Mouse (Mus musculus) large intestine, adult 2 months (tissue): ENCODE data around the gene Ptprj. TPM values are rescaled to one million over a fixed set of nuclear protein-coding genes. Genes with fewer than 3 reads are reported as not detected.

Experiments used
- DNase-seq: peaks from one replicate; pipeline ENCODE4 v3.0.0-alpha.2; 2012; ENCODE audit warnings: low read depth, low spot score
- WGBS: fragments of 180-500 bp; shearing (Covaris S2); methylation state at CpG from one replicate; pipeline ENCODE4 v1.1.7; 2018; 5-methylcytosine and 5-hydroxymethylcytosine counted together
- polyA plus RNA-seq: library from polyadenylated mRNA; depleted of rRNA; stranded (reverse); fragments of >200 nt; gene quantifications from 2 replicates; pipeline ENCODE4 v1.2.3, GENCODE M21; 2012

Ptprj gene
- polyA plus RNA-seq, 1 experiment = 12.2 TPM

GRCm38 (mm10) chr2:90532095-90532494, 48.4 kb downstream of the Ptprj start:
- no peak for DNase-seq
- WGBS = 67% methylated on average over 5 of the region's 5 CpGs

- WGBS = 83% methylated on average over 5 of the region's 5 CpGs
- DNase-seq = no peak
These were observed 52.3 kb downstream of the Ptprj start for GRCm38 (mm10) chr2:90528107-90528506.

- DNase-seq = no peak
- WGBS = 64% methylated on average over 6 of the region's 6 CpGs
These were observed 53.5 kb downstream of the Ptprj start for GRCm38 (mm10) chr2:90526971-90527370.

DNA sequence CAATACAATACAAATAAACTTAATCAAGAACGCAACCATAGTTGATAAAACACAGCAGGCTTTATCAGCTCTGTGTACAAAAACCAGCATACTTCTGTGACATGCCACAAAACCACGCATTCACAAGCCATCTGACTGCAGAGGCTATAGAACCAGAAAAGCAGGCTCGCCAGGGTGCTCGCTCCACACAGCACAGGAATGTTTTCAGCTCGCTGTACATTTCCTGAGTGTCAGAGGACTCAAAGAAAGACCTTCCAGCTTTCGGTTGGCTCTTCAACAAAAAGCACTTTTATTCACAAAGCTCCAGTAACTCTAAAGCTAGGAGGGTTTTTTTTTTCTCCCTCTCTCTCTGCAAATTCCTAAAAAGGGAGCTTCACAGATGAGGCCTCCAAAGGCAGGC, 53.9 kb downstream of the Ptprj start:
- WGBS = 17% methylated on average over 6 of the region's 6 CpGs
- DNase-seq = no peak

- DNase-seq = no peak
- WGBS = 86% methylated on average over 14 of the region's 14 CpGs
These were observed 54.6 kb downstream of the Ptprj start for GRCm38 (mm10) chr2:90525807-90526206.

DNA sequence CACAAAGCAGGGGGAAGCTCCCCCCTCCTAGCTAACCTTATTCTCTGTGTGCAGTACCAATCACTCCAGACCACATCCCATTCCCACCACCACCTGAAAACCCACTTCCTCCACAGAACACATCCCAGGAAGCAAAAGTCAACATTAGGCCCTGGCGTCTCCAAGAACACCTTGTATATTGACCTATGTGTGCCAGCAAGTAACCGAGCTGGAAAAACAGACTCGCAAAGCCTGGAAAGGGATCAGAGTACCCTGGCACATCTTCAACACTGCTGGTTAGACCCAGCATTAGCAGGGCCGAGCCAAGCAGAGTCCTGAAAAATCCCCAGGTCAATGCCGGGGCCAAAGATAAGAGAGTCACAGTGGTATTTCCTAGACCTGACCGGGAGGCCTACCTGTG, 58.0 kb downstream of the Ptprj start:
- 33% methylated on average over 6 of the region's 6 CpGs for WGBS
- DNase-seq = no peak

DNA sequence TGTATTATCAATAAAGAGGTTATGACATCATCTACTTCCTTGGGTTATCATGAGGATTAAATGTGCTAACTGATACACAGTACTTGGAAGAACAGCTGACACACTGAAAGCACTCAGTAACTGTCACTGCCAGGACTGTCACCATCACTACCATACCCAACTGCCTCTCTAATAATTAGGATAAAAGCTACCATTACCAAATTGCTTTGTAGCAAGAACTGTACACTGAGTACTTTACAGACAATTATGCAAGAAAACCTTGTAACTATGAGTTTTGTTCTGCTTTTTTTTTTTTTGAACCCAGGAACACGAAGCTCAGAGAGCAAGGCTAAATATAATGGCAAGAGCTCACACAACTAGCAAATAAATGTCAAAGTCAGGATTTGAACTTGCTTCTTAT, 58.5 kb downstream of the Ptprj start:
- DNase-seq = no peak
- WGBS = 77% methylated on average over 1 of the region's 1 CpGs

DNA sequence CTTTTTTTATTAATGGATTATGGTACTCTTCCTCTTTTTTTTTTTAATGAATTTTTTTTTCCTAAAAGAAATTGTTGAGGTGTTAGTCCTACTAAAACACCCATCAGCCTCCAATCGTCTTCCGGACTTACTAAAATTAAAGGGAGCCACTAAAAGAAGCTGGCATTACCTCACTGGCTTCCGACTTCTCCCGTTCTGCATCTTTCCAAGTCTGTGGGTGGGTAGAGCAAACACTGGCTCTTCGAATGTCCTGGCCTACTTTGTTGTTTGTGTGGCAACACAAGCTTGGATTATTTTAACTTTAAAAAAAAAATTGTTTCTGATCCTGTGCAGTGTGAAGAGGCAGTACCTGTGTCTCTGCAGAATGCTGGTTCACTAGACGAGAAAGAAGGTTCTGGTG, 62.2 kb downstream of the Ptprj start:
- 82% methylated on average over 6 of the region's 6 CpGs for WGBS
- no peak for DNase-seq

DNA sequence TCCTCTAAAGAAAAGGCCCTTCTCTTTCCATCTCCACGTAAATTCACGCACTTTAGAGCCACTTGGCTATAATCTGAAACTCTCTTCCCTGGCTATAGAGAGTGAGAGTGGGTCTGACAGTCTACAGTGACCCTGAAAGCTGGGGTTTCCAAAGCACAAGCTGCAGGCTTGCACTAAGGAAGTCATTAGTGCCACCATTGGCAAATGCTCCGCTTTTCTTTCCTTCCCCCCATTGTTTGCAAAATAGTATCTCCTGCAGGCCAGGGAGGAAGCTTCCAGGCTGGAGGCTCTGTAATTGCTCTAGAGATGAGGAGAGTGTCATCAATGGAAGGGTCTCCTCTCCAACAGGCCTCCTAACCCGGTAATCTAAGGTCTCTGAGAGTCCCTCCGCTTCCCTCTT, 65.5 kb downstream of the Ptprj start:
- 87% methylated on average over 5 of the region's 5 CpGs for WGBS
- DNase-seq = no peak

- WGBS = 82% methylated on average over 4 of the region's 4 CpGs
- DNase-seq = no peak
These were observed 71.2 kb downstream of the Ptprj start for GRCm38 (mm10) chr2:90509268-90509667.

DNA sequence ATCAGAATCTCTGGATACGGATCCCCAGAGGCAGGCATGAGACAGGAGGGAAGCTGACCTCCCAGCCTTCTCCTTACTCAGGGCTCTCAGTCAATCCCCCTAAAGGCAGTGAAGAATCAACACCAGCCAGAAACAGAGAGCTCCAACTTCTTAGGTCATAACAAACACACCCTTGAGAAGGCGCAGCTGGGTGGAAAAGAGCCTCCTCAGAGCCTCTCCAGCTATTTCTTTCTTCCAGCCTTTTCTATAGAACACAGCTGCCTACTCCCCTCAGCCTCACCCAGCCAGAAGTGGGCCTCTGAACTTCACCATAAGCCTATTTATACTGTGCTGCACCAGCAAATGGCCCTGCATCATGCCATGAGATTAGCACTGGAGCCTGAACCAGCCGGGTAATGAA, 74.3 kb downstream of the Ptprj start:
- 64% methylated on average over 3 of the region's 3 CpGs for WGBS

GRCm38 (mm10) chr2:90504731-90505171, 75.7 kb downstream of the Ptprj start:
- WGBS = 61% methylated on average over 6 of the region's 6 CpGs
- DNase-seq = no peak

More for the DNA sequence above, 74.3 kb downstream of the Ptprj start:
- no peak for DNase-seq

DNA sequence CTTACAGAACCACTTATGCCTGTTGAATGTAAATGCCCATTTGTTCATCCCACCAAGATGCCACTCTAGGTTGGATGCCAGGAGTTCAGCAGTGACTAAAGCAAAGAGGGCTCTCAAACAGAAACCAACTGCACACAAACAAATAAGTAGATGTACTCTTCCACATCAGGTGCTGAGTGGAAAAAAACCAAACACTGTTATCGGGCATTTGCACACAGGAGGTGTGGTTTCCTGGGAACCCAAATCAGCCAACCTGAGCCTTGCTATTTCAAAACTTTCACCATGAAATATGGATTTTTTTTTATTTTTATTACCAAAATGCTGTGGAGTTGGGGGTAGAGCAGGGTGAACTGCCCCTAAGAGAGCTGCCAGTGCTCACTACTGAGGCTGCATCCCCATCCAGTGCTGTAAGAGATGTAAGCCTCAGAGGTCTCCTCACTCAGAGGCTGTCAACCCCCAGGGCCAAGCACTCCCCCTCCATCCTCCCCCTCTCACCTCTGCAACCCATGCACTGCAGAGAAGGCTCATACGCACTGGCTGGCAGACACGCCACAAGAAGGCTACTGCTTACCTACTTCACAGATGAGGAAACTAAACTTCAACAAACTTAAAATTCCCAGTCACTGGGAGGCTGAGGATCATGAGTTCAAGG, 77.1 kb downstream of the Ptprj start:
- 75% methylated on average over 3 of the region's 3 CpGs for WGBS
- no peak for DNase-seq

GRCm38 (mm10) chr2:90502738-90503137, 77.7 kb downstream of the Ptprj start:
- DNase-seq = no peak

- 9% methylated on average over 3 of the region's 3 CpGs for WGBS
- DNase-seq = no peak
These were observed 78.7 kb downstream of the Ptprj start for GRCm38 (mm10) chr2:90501708-90502107.

DNA sequence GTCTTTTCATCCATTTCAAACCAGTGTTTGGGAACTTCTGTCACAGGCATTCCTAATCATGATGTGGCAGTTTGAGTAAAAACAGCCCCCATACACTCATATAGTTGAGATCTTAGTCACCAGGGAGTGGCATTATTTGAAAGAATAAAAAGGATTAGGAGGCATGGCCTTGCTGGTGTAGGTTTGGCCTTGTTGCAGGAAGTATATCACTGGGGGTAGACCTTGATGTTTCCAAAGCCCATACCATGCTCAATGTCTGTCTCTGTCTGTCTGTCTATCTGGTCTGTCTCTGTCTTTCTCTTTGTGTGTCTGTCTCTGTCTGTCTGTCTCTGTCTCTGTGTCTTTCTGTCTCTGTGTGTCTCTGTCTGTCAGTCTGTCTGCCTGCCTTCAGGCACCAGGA, 79.6 kb downstream of the Ptprj start:
- DNase-seq = no peak

DNA sequence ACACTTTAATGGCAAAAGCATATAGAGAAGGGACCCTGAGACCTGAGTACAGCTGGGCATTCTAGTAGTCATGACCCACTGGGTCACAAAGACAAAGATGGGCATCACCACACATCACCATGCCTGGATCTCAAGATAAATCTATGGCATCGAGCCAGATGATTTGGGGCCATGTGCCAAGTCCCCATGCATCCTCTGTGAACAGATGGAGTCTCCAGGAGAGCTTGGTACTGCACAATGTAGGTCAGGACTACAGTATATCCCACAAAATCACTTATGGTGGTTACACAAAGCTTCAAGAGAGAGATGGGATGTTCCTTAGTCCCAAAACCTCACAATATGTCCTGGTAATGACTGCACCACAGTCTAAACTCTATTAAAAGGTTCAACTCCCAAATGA, 81.4 kb downstream of the Ptprj start:
- WGBS = 47% methylated on average over 1 of the region's 1 CpGs
- DNase-seq = no peak

DNA sequence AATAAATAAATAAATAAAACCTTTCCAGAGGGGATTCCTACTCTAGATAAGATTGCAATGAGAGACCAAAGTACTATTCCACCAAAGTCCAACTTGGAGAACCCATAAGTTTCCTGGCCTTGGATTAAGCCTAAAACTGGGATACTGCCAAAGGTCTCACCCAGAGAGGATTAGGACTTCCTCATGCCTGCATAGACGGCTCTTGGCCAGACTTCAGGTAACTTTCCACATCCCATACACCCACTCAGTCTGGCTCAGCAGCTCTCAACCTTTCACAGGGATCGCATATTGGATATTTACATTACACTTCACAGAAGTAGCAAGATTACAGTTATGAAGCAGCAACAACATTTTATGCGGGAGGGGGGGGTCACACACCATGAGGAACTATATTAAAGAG, 82.9 kb downstream of the Ptprj start:
- no peak for DNase-seq
- 19% methylated on average over 3 of the region's 3 CpGs for WGBS

- DNase-seq = no peak
- 79% methylated on average over 5 of the region's 5 CpGs for WGBS
These were observed 83.8 kb downstream of the Ptprj start for GRCm38 (mm10) chr2:90496680-90497074.

- no peak for DNase-seq
- 58% methylated on average over 4 of the region's 4 CpGs for WGBS
These were observed 84.3 kb downstream of the Ptprj start for GRCm38 (mm10) chr2:90496012-90496679.

DNA sequence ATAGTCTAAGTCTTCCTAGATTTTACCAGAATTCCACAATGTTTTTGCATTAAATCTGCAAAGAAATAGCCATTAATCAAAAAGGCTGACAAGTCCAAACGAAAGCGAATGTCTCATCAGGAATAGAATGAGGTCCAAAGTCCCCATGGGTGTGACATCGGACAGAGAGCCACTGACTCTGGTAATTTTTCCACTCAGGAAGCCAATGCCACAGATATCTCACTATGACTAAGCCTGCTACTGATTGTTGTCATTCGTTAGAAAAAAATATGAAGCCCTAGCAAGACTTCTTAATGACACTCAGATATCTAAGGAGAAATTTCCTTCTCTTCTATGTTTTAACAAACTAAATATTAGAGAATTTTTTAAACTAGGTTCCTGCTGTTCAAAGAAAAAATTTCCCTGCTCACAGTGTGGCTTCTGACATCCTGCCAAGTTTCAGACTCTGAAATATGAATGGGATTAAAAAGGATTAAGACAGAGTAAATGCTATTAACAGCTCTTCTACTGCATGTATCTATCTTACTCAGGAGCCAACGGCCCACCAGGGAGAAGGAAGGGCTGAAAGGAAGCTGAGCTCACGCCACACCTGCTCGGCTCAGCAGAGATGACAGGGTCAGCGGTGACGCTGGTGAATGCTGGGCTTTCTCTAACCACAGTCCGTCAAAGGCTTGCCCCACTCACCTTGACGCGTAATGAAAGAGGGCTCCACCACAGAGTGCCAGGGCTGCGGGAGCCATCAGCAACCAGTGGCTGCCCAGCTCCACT, 90.0 kb downstream of the Ptprj start:
- no peak for DNase-seq
- 16% methylated on average over 13 of the region's 13 CpGs for WGBS
